Mouse (Mus musculus) MEL (cell line): ENCODE measurements around the gene Tanc1. TPM values are rescaled to one million over a fixed set of nuclear protein-coding genes. Genes with fewer than 3 reads are reported as not detected.

Experiments
- DNase-seq: peaks from one replicate; pipeline ENCODE4 v3.0.0; 2011; ENCODE audit warnings: low read depth, low spot score
- H3K27ac ChIP-seq: 2 replicates; pipeline ENCODE4 v1.5.1; 2012; ENCODE audit warnings: low read depth, mild to moderate bottlenecking, control low read depth, low read length, moderate library complexity; ENCODE audit not compliant: control insufficient read depth
- H3K27me3 ChIP-seq, 2 experiments: fragments of 150-350 bp in 1 of 2; sonication (generic) in 1 of 2; 2 replicates each; pipeline ENCODE4 v1.6.1; 2012; ENCODE audit warnings: low read length in 2 of 2, mild to moderate bottlenecking in 2 of 2, improper control_type of control experiment in 1 of 2, moderate library complexity in 1 of 2; ENCODE audit not compliant: insufficient read depth in 2 of 2, control insufficient read depth in 1 of 2
- H3K36me3 ChIP-seq, 2 experiments: 2 replicates each; pipeline ENCODE4 v1.6.1; 2012 to 2014; ENCODE audit warnings: low read length in 2 of 2, improper control_type of control experiment in 1 of 2, inconsistent platforms in 1 of 2, mild to moderate bottlenecking in 1 of 2; ENCODE audit not compliant: insufficient read depth in 2 of 2, control insufficient read depth in 1 of 2
- H3K4me1 ChIP-seq, 2 experiments: fragments of 150-350 bp in 1 of 2; sonication (generic) in 1 of 2; 2 replicates each; pipeline ENCODE4 v1.6.1; 2012; ENCODE audit warnings: low read length in 2 of 2, improper control_type of control experiment in 1 of 2, mild to moderate bottlenecking in 1 of 2; ENCODE audit not compliant: insufficient read depth in 2 of 2, control insufficient read depth in 1 of 2
- H3K4me3 ChIP-seq, 2 experiments: fragments of 150-350 bp in 1 of 2; sonication (generic) in 1 of 2; 2 replicates each; pipeline ENCODE4 v1.5.1; 2012; ENCODE audit warnings: low read depth in 2 of 2, low read length in 2 of 2, mild to moderate bottlenecking in 2 of 2, moderate library complexity in 2 of 2, control low read depth in 1 of 2, improper control_type of control experiment in 1 of 2; ENCODE audit not compliant: control insufficient read depth in 1 of 2, insufficient read depth in 1 of 2
- H3K79me2 ChIP-seq: 2 replicates; pipeline ENCODE4 v1.6.1; 2012; ENCODE audit warnings: mild to moderate bottlenecking, low read length, moderate library complexity; ENCODE audit not compliant: control insufficient read depth, poor library complexity, insufficient read depth
- H3K9ac ChIP-seq: 2 replicates; pipeline ENCODE4 v1.6.1; 2012; ENCODE audit warnings: low read depth, mild to moderate bottlenecking, control low read depth, low read length, moderate library complexity; ENCODE audit not compliant: control insufficient read depth, poor library complexity, severe bottlenecking
- H3K9me3 ChIP-seq: fragments of 150-350 bp; sonication (generic); replicated peaks from 2 replicates; pipeline ENCODE4 v1.6.1; 2012; ENCODE audit warnings: mild to moderate bottlenecking, low read length, improper control_type of control experiment, moderate library complexity; ENCODE audit not compliant: insufficient read depth
- BHLHE40 ChIP-seq: IDR thresholded peaks from 2 replicates; pipeline ENCODE4 v1.6.1; 2012; ENCODE audit warnings: low read depth, mild to moderate bottlenecking, inconsistent platforms, low read length, improper control_type of control experiment, borderline replicate concordance
- CHD2 ChIP-seq: IDR thresholded peaks from 2 replicates; pipeline ENCODE4 v1.6.1; 2011; ENCODE audit warnings: low read length, improper control_type of control experiment
- CTCF ChIP-seq, 3 experiments: IDR thresholded peaks in 2 of 3; conservative IDR thresholded peaks in 1 of 3; 2 replicates each; pipeline ENCODE4 v1.5.1; 2011 to 2012; ENCODE audit warnings: low read length in 3 of 3, low read depth in 2 of 3, mild to moderate bottlenecking in 2 of 3, improper control_type of control experiment in 1 of 3, inconsistent platforms in 1 of 3, mixed read lengths in 1 of 3, moderate library complexity in 1 of 3; ENCODE audit not compliant: control insufficient read depth in 1 of 3, insufficient read depth in 1 of 3, poor library complexity in 1 of 3, severe bottlenecking in 1 of 3
- E2F4 ChIP-seq: IDR thresholded peaks from 2 replicates; pipeline ENCODE4 v1.6.1; 2011; ENCODE audit warnings: low read depth, low read length, improper control_type of control experiment, borderline replicate concordance
- ELF1 ChIP-seq: IDR thresholded peaks from 2 replicates; pipeline ENCODE4 v1.6.1; 2014; ENCODE audit warnings: low read depth, mild to moderate bottlenecking, inconsistent platforms, low read length, improper control_type of control experiment, moderate library complexity
- EP300 ChIP-seq, 2 experiments: IDR thresholded peaks; 2 replicates each; pipeline ENCODE4 v1.6.1; 2011; ENCODE audit warnings: improper control_type of control experiment in 2 of 2, low read length in 2 of 2, low read depth in 1 of 2, mild to moderate bottlenecking in 1 of 2
- GABPA ChIP-seq: IDR thresholded peaks from 2 replicates; pipeline ENCODE4 v1.6.1; 2012; ENCODE audit warnings: low read depth, mild to moderate bottlenecking, inconsistent platforms, low read length, improper control_type of control experiment, moderate library complexity
- GATA1 ChIP-seq: IDR thresholded peaks from 2 replicates; pipeline ENCODE4 v1.6.1; 2011; ENCODE audit warnings: low read depth, low read length, improper control_type of control experiment
- HCFC1 ChIP-seq: IDR thresholded peaks from 2 replicates; pipeline ENCODE4 v1.6.1; 2012; ENCODE audit warnings: low read depth, mild to moderate bottlenecking, inconsistent platforms, low read length, improper control_type of control experiment, moderate library complexity
- JUND ChIP-seq: IDR thresholded peaks from 2 replicates; pipeline ENCODE4 v1.6.1; 2011; ENCODE audit warnings: low read depth, mild to moderate bottlenecking, improper control_type of control experiment, low read length
- KAT2A ChIP-seq: conservative IDR thresholded peaks from 2 replicates; pipeline ENCODE4 v1.6.1; 2012; ENCODE audit warnings: low read depth, low read length, improper control_type of control experiment, inconsistent platforms
- MAFK ChIP-seq: IDR thresholded peaks from 2 replicates; pipeline ENCODE4 v1.6.1; 2011; ENCODE audit warnings: low read depth, mild to moderate bottlenecking, low read length, improper control_type of control experiment, borderline replicate concordance
- MAZ ChIP-seq: IDR thresholded peaks from 2 replicates; pipeline ENCODE4 v1.6.1; 2012; ENCODE audit warnings: low read depth, mild to moderate bottlenecking, inconsistent platforms, low read length, improper control_type of control experiment
- MXI1 ChIP-seq: IDR thresholded peaks from 2 replicates; pipeline ENCODE4 v1.6.1; 2011; ENCODE audit warnings: mild to moderate bottlenecking, low read depth, low read length, improper control_type of control experiment
- MYB ChIP-seq: IDR thresholded peaks from 2 replicates; pipeline ENCODE4 v1.6.1; 2011; ENCODE audit warnings: mild to moderate bottlenecking, low read depth, low read length, improper control_type of control experiment
- MYC ChIP-seq: IDR thresholded peaks from 2 replicates; pipeline ENCODE4 v1.6.1; 2011; ENCODE audit warnings: low read depth, mild to moderate bottlenecking, low read length, improper control_type of control experiment, moderate library complexity
- NELFE ChIP-seq: IDR thresholded peaks from 2 replicates; pipeline ENCODE4 v1.6.1; 2011; ENCODE audit warnings: low read depth, low read length, improper control_type of control experiment
- POLR2A ChIP-seq, 2 experiments: IDR thresholded peaks; 2 replicates each; pipeline ENCODE4 v1.6.1; 2011 to 2012; ENCODE audit warnings: low read length in 2 of 2, mild to moderate bottlenecking in 2 of 2, control low read depth in 1 of 2, improper control_type of control experiment in 1 of 2, low read depth in 1 of 2, moderate library complexity in 1 of 2; ENCODE audit not compliant: control insufficient read depth in 1 of 2, insufficient read depth in 1 of 2, poor library complexity in 1 of 2
- POLR2AphosphoS2 ChIP-seq: IDR thresholded peaks from 2 replicates; pipeline ENCODE4 v1.6.1; 2011; ENCODE audit warnings: low read length, improper control_type of control experiment
- POLR2AphosphoS5 ChIP-seq: IDR thresholded peaks from 2 replicates; pipeline ENCODE4 v1.6.1; 2012; ENCODE audit warnings: low read depth, borderline replicate concordance, mild to moderate bottlenecking, inconsistent platforms, low read length, moderate library complexity, mixed read lengths
- RCOR1 ChIP-seq: IDR thresholded peaks from 2 replicates; pipeline ENCODE4 v1.6.1; 2012; ENCODE audit warnings: low read depth, mild to moderate bottlenecking, inconsistent platforms, low read length, improper control_type of control experiment
- SIN3A ChIP-seq: IDR thresholded peaks from 2 replicates; pipeline ENCODE4 v1.6.1; 2012; ENCODE audit warnings: low read length, improper control_type of control experiment, inconsistent platforms
- SMC3 ChIP-seq: IDR thresholded peaks from 2 replicates; pipeline ENCODE4 v1.6.1; 2011; ENCODE audit warnings: low read depth, low read length, improper control_type of control experiment
- TBP ChIP-seq: IDR thresholded peaks from 2 replicates; pipeline ENCODE4 v1.8.0; 2011; ENCODE audit warnings: low read depth, low read length, improper control_type of control experiment
- TCF12 ChIP-seq: IDR thresholded peaks from 2 replicates; pipeline ENCODE4 v1.6.1; 2014; ENCODE audit warnings: low read depth, mild to moderate bottlenecking, inconsistent platforms, low read length, improper control_type of control experiment, moderate library complexity
- UBTF ChIP-seq: IDR thresholded peaks from 2 replicates; pipeline ENCODE4 v1.6.1; 2012; ENCODE audit warnings: low read depth, mild to moderate bottlenecking, inconsistent platforms, low read length, improper control_type of control experiment, moderate library complexity, borderline replicate concordance; ENCODE audit not compliant: insufficient read depth
- USF1 ChIP-seq: IDR thresholded peaks from 2 replicates; pipeline ENCODE4 v1.6.1; 2014; ENCODE audit warnings: low read depth, mild to moderate bottlenecking, inconsistent platforms, low read length, improper control_type of control experiment, moderate library complexity
- ZC3H11A ChIP-seq: IDR thresholded peaks from 2 replicates; pipeline ENCODE4 v1.6.1; 2012; ENCODE audit warnings: low read depth, mild to moderate bottlenecking, inconsistent platforms, low read length, improper control_type of control experiment
- ZKSCAN1 ChIP-seq: IDR thresholded peaks from 2 replicates; pipeline ENCODE4 v1.6.1; 2012; ENCODE audit warnings: low read depth, mild to moderate bottlenecking, inconsistent platforms, low read length, improper control_type of control experiment, moderate library complexity
- ZMIZ1 ChIP-seq: IDR thresholded peaks from 2 replicates; pipeline ENCODE4 v1.6.1; 2012; ENCODE audit warnings: low read depth, mild to moderate bottlenecking, inconsistent platforms, low read length, improper control_type of control experiment, moderate library complexity
- ZNF384 ChIP-seq: IDR thresholded peaks from 2 replicates; pipeline ENCODE4 v1.6.1; 2012; ENCODE audit warnings: low read depth, mild to moderate bottlenecking, inconsistent platforms, low read length, improper control_type of control experiment
- polyA plus RNA-seq, 2 experiments: library from polyadenylated mRNA; stranded (reverse) in 1 of 2; unstranded in 1 of 2; fragments of >175 nt in 1 of 2; fragments of >200 nt in 1 of 2; gene quantifications; 2 replicates each; pipeline versions ENCODE4 v1.2.1 to v1.2.4; 2012; ENCODE audit warnings: low replicate concordance in 2 of 2, low read depth in 1 of 2; ENCODE audit not compliant: insufficient read length in 2 of 2, insufficient read depth in 1 of 2, missing spikeins in 1 of 2
- total RNA-seq: library from RNA; depleted of rRNA; stranded (reverse); fragments of 300-350 nt; gene quantifications from 2 replicates; pipeline ENCODE4 v1.2.3, GENCODE M21; 2012

The Tanc1 gene
- total and polyA plus RNA-seq, 3 experiments: 0.54 to 0.78 TPM; not detected in 1

DNA sequence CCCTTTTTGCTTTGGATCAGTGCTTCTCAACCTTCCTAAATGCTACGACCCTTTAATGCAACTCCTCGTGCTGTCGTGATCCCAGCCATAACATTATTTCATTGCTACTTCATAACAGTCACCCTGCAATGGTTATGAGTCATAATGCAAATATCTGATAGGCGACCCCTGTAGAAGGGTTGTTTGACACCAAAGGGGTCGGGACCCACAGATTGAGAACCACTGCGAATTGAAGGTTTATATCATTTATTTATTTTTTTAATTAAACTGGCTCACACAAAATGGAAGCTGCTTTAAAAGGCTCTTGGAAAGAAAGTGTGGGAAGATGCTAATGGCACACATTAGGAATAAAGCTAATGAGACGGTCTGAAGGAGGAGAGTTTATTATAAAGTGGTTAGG, 7.2 kb downstream of the Tanc1 start:
- Histone ChIP-seq H3K9me3 (no peaks in the 10 kb centered on the region), H3K27me3 (no peaks in the 10 kb centered on the region), H3K4me3 (no peak overlapping the region), H3K27ac (no peak overlapping the region), H3K36me3 (no peaks in the 10 kb centered on the region), H3K9ac (no peak overlapping the region), H3K4me1 (no peaks in the 10 kb centered on the region), H3K79me2 (no peaks in the 10 kb centered on the region)
- TF ChIP-seq ZNF384 (no peak), NELFE (no peak), GABPA (no peak), ZC3H11A (no peak), JUND (no peak), CHD2 (no peak), ZKSCAN1 (no peak), ZMIZ1 (no peak), EP300 (IDR thresholded peaks at IDR 0.05; ENCODE audit: low read depth in 1 of 2, low read length in 2 of 2) (no peak), CTCF (IDR thresholded peaks at IDR 0.05 in 2 of 3, conservative IDR thresholded peaks at IDR 0.05 in 1 of 3; ENCODE audit: control insufficient read depth in 1 of 3, insufficient read depth in 1 of 3, low read depth in 2 of 3, low read length in 3 of 3, poor library complexity in 1 of 3, severe bottlenecking in 1 of 3) (no peak), KAT2A (no peak), MAFK (no peak), POLR2A (IDR thresholded peaks at IDR 0.05; ENCODE audit: control insufficient read depth in 1 of 2, insufficient read depth in 1 of 2, low read depth in 1 of 2, low read length in 2 of 2, poor library complexity in 1 of 2) (no peak), E2F4 (no peak), SIN3A (no peak), ELF1 (no peak), MAZ (no peak)
- no peak for DNase-seq

DNA sequence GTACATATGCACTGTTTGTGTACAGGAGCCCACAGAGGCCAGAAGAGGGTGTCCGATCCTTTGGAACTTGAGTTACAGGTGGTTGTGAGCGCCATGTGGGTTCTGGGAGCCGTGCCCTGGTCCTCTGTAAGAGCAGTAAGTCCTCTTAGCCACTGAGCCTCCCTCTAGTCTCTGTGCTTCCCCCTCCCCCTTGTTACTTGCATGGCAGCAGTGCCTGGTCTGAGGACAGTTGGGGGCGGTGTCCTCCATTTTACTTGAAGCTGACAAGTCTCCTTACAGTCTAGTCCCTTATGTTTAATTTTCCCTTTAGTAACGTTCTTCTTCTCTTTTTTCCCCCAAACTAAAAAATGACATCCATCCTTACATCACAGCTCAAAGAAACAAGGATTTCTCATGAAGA, 8.8 kb downstream of the Tanc1 start:
- TF ChIP-seq TCF12: no peak
- TF ChIP-seq POLR2AphosphoS2: no peak
- no peak for TF ChIP-seq ZKSCAN1
- no peak for TF ChIP-seq MYB
- TF ChIP-seq POLR2AphosphoS5: no peak
- TF ChIP-seq MAFK: no peak
- no peak for TF ChIP-seq BHLHE40
- no peak for TF ChIP-seq USF1
- no peak for TF ChIP-seq MXI1
- TF ChIP-seq UBTF: no peak
- TF ChIP-seq HCFC1: no peak
- no peak for TF ChIP-seq E2F4
- no peak for TF ChIP-seq MYC
- no peak for TF ChIP-seq SMC3
- TF ChIP-seq TBP: no peak
- TF ChIP-seq GATA1: no peak
- TF ChIP-seq KAT2A: no peak
- TF ChIP-seq SIN3A: no peak
- TF ChIP-seq JUND: no peak
- no peak for TF ChIP-seq RCOR1
- Histone ChIP-seq H3K27ac (no peak overlapping the region), H3K9ac (no peak overlapping the region)

More for the DNA sequence above, 8.8 kb downstream of the Tanc1 start:
- H3K36me3 ChIP-seq: no peaks in the 10 kb centered on the region
- no peaks in the 10 kb centered on the region for H3K79me2 ChIP-seq
- H3K4me1 ChIP-seq: no peaks in the 10 kb centered on the region
- no peaks in the 10 kb centered on the region for H3K9me3 ChIP-seq
- no peak for DNase-seq
- H3K27me3 ChIP-seq: no peaks in the 10 kb centered on the region
- H3K4me3 ChIP-seq: no peak overlapping the region
